Mouse (Mus musculus) erythroblast, embryonic 14.5 days (primary cell): ENCODE data around the gene Gm10570. TPM values are rescaled to one million over a fixed set of nuclear protein-coding genes. Genes with fewer than 3 reads are reported as not detected.

ENCODE experiments used
- H3K27me3 ChIP-seq: 2 replicates; pipeline ENCODE4 v1.6.1; 2012; ENCODE audit warnings: inconsistent platforms; ENCODE audit not compliant: control insufficient read depth
- H3K36me3 ChIP-seq: 2 replicates; pipeline ENCODE4 v1.6.1; 2012; ENCODE audit warnings: mild to moderate bottlenecking, inconsistent platforms; ENCODE audit not compliant: control insufficient read depth
- H3K4me1 ChIP-seq: 2 replicates; pipeline ENCODE4 v1.6.1; 2012; ENCODE audit warnings: inconsistent platforms; ENCODE audit not compliant: control insufficient read depth
- H3K4me3 ChIP-seq: replicated peaks from 2 replicates; pipeline ENCODE3; 2012; ENCODE audit warnings: moderate library complexity, mild to moderate bottlenecking, inconsistent platforms
- H3K9me3 ChIP-seq: 2 replicates; pipeline ENCODE4 v1.6.1; 2012; ENCODE audit warnings: low read length, inconsistent platforms, mixed read lengths; ENCODE audit not compliant: control insufficient read depth
- GATA1 ChIP-seq: IDR thresholded peaks from 2 replicates; pipeline ENCODE4 v1.6.1; 2012; ENCODE audit warnings: low read length, inconsistent platforms, mixed read lengths
- TAL1 ChIP-seq: IDR thresholded peaks from 3 replicates; pipeline ENCODE4 v1.6.1; 2012; ENCODE audit warnings: low read length, inconsistent platforms, mixed read lengths
- polyA plus RNA-seq: library from polyadenylated mRNA; stranded (reverse); fragments of >175 nt; gene quantifications from 2 replicates; pipeline ENCODE4 v1.2.3, GENCODE M21; 2012

Gene Gm10570
- polyA plus RNA-seq, 1 experiment: not detected

DNA sequence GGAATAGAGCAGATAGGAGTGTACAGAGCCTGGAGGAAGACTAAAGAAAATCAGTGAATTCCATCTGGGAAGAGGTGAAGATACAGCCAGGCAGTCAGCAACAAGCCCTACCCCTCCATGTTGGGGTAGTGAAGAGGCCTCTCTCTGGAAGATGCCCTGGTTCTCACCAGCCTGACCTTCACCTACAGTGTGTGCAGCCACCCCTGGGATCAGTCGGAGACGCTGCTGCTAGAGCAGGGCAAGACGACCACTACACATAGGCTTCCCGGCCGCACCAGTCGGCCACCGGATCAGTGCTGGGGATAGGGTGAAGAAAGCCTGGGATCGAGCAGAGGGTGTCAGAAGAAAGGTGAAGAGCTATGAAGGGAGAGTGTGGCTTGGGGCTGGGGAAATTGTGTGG is 780 bp upstream of the Gm10570 start:
- Histone ChIP-seq H3K27me3 (peaks cover 77% of the 10 kb centered on the region), H3K9me3 (peaks cover 11% of the 10 kb centered on the region), H3K4me3 (no peak overlapping the region), H3K36me3 (peaks cover 7% of the 10 kb centered on the region), H3K4me1 (peaks cover 14% of the 10 kb centered on the region)
- TF ChIP-seq GATA1 (no peak), TAL1 (no peak)

DNA sequence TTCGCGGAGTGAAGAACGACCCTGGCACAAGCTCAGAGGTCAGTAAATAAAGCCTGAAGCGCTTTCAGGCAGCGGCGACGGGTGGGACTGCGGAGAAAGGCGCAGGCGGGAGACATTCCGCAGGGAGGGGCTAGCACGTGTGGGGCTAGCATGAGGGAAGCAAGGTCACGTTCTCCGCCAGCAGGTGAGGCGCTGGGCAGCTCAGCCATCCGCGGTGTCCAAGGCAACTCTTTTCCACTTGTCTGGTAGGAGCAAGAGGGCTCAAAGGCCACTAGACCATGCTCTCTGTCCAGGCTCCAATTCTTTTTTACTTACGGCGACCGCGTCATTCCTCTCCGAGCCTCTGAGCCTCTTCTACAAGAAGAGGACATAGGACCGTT is 633 bp downstream of the Gm10570 start:
- Histone ChIP-seq H3K4me3 (peak overlapping the region; percentile 38), H3K9me3 (peaks cover 11% of the 10 kb centered on the region), H3K4me1 (peaks cover 15% of the 10 kb centered on the region), H3K27me3 (peaks cover 83% of the 10 kb centered on the region), H3K36me3 (no peaks in the 10 kb centered on the region)
- TF ChIP-seq TAL1 (no peak), GATA1 (no peak)

DNA sequence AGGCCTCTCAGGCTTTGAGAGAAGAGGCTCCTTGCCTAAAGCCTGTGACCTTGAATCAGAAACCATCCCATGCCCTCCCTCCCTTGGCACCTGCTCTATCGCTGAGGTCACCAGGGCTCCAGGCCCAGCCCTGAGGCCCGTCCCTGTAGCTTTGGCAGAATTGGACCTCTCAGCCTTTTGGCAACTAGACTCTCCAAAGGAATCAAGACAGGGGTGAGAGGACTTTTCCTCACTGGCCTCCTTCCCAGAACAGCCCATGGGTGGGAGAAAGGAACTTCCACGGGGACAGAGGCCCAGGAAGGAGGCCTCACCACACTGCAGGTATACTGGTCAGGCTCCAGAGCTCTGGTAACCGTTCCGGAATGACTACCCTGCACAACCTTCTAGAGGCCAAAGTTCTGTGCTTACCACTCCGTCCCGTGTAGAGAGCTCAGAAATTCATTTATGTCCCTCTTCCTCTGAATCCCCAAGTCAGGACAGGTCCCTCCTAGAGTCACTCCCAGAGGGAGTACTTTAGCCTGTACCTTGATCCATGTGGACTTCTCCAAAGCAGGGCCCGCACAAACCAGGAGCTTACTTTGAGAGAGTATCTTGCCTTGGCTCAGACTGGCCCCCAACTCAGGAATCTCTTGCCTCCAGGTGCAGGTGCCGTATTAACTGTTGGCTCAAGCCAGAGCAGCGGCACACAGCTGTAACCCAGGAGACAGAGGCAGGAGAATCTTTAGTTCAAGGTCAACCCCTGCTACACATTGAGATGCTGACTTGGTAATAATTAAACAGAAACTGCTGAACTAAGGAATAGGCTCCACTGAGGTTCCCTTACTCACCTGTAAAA is 1.5 kb downstream of the Gm10570 start:
- no peak for TF ChIP-seq TAL1
- no peak for TF ChIP-seq GATA1
- H3K4me3 ChIP-seq: no peak overlapping the region
- H3K4me1 ChIP-seq: peaks cover 24% of the 10 kb centered on the region
- no peaks in the 10 kb centered on the region for H3K36me3 ChIP-seq
- peaks cover 11% of the 10 kb centered on the region for H3K9me3 ChIP-seq
- H3K27me3 ChIP-seq: peaks cover 82% of the 10 kb centered on the region

DNA sequence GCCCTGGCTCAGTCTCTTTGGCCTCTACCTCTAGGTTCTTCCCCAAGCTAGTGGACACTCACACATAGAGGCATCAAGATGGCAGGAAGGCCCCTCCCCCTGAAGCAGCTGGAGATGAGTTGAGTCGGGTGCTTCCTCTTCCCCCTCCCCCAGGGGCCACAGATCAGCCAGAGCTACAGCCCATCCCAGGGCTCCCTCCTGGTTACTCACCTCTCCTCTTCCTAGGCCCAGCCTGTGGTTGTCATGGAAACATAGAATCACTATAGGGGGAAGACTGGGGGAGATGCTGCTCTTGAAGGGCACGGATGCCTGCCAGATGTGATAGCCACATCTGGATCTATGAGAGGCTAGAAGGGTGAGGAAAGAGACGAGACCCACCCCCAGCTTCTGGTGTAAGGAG is 3.7 kb downstream of the Gm10570 start:
- TF ChIP-seq GATA1 (no peak), TAL1 (no peak)
- Histone ChIP-seq H3K4me1 (peaks cover 37% of the 10 kb centered on the region), H3K36me3 (no peaks in the 10 kb centered on the region), H3K4me3 (no peak overlapping the region), H3K9me3 (peaks cover 11% of the 10 kb centered on the region), H3K27me3 (peaks cover 59% of the 10 kb centered on the region)

DNA sequence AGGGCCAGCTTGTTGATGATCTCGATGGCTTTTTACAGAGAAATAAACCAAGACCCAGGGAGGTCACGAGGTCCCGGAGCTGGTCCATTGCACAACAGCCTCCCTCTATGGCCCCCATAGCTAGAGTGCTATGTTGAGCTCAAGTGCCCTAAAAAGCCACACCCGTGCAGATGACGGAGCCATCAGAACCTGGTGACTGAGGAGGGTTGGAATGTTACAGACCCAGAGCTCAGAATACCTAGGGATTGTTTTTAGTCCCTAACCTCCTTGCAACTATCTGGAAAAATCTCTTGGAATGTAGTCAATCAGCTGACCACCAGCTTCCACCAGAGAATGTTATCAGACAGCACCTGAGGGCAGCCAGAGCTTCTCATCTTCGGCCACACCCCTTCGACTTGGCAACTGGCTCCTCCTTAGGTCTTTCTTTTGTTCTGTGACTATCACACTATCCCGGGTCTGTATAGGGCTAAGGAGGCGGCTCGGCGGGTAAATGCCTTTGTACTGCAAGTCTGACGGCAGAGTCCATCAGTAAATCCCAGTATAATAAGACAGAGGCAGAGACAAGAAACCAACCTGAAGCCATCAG is 6.1 kb downstream of the Gm10570 start:
- H3K4me3 ChIP-seq: no peak overlapping the region
- no peaks in the 10 kb centered on the region; the same call in 1 of the 2 replicates for H3K9me3 ChIP-seq
- peaks cover 36% of the 10 kb centered on the region for H3K27me3 ChIP-seq
- peaks cover 46% of the 10 kb centered on the region for H3K4me1 ChIP-seq
- no peak for TF ChIP-seq TAL1
- TF ChIP-seq GATA1: no peak
- H3K36me3 ChIP-seq: no peaks in the 10 kb centered on the region

DNA sequence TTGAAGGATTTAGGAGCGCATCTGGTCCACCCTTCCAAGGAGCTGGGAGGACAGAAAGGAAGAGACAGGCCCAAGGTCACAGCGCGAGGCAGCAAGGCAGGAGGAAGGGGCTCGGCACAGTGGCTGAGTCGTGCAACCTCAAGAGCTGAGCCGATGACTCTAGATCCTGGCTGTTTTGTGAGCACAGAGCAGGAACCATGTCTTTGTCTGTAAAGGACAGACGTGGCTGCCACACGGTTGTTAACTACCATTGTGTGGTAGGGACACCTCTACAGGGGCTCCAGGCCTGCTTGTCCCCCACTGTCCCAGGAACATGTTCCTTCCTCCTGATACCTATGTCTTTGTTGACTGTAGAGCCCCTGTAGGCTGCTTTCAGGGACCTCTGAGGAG is 8.8 kb downstream of the Gm10570 start:
- H3K4me1 ChIP-seq: peaks cover 74% of the 10 kb centered on the region
- no peak overlapping the region for H3K4me3 ChIP-seq
- no peaks in the 10 kb centered on the region for H3K36me3 ChIP-seq
- no peaks in the 10 kb centered on the region for H3K9me3 ChIP-seq
- peaks cover 8% of the 10 kb centered on the region for H3K27me3 ChIP-seq
- TF ChIP-seq GATA1: no peak

DNA sequence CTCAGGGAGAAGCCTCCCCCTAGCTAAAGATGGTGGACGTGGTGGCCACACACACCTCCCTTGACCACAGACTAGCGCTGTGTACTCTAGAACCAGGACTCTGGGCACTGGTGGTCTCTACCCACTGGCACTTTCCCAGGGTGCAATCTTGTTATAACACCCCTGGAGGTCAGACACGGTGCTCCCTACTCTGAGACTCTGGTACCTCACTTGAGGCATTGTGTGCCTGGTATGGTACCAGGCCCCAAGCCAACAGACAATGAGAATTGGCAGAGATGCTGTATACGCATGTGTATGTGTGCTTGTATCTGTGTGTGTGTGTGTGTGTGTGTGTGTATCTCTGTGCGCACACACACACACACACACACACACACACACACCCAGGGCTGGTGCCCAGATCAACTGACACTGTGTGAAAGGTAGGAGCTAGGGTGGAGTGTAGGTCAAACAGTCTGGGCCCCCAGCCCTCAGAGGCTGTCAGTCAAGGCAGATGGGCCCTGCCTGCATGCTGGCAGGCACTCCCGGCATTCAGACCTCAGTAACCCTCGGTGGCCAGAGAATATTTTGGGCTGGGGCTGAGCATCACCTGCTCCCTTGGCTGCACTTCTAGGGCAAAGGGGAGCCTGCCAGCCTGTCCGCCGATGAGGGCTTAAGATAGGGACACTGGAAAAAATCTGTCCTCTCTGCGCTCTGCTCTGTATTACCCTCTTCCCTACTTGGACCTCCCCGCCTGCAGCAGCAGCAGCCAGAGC is 9.4 kb downstream of the Gm10570 start:
- no peak for TF ChIP-seq GATA1
- TF ChIP-seq TAL1: no peak
- Histone ChIP-seq H3K9me3 (no peaks in the 10 kb centered on the region), H3K4me3 (no peak overlapping the region), H3K4me1 (peaks cover 79% of the 10 kb centered on the region), H3K27me3 (peaks cover 5% of the 10 kb centered on the region), H3K36me3 (no peaks in the 10 kb centered on the region; the same call in 1 of the 2 replicates)

DNA sequence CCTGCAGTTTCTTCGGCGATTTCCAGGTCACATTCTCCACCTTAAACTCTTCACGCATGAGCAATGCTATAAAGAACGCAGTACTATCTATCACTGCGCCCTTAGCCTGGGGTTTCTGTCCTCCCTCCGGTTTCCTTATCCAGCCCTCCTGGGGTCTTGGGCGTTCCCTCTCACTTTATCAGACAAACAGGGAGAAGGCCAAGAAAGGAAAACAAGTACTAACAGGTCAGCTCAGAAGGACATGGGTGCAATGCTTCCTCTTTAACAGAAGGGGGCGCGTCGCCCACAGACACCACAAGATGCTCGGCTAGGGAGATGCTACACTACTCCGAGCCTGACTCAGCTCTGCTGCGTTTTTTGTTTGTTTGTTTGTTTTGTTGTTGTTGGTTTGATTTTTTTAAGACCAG is 11.3 kb downstream of the Gm10570 start:
- Histone ChIP-seq H3K4me1 (peaks cover 87% of the 10 kb centered on the region), H3K9me3 (no peaks in the 10 kb centered on the region), H3K4me3 (peak overlapping the region; percentile 62), H3K36me3 (no peaks in the 10 kb centered on the region; the same call in 1 of the 2 replicates), H3K27me3 (no peaks in the 10 kb centered on the region)
- TF ChIP-seq GATA1: peak; percentile 50; the same call in 1 of the 2 replicates
- TF ChIP-seq TAL1: peak; percentile 68
